Mouse (Mus musculus) CH12.LX (cell line): Measurements from ENCODE around the gene Col4a2. TPM values are rescaled to one million over a fixed set of nuclear protein-coding genes. Genes with fewer than 3 reads are reported as not detected.

ENCODE experiments used
- DNase-seq: peaks from one replicate; pipeline ENCODE4 v3.0.0-alpha.2; 2013; ENCODE audit errors: extremely low read depth
- H3K27ac ChIP-seq: 2 replicates; pipeline ENCODE4 v1.5.1; 2012; ENCODE audit warnings: low read depth, mild to moderate bottlenecking, control low read depth, moderate library complexity; ENCODE audit not compliant: insufficient read depth
- H3K27me3 ChIP-seq: replicated peaks from 2 replicates; pipeline ENCODE3; 2012; ENCODE audit warnings: inconsistent platforms
- H3K36me3 ChIP-seq, 2 experiments: replicated peaks in 1 of 2; 2 replicates each; pipeline versions ENCODE3 to v1.6.1; 2012; ENCODE audit warnings: inconsistent platforms in 1 of 2, low read length in 1 of 2, mild to moderate bottlenecking in 1 of 2, mixed read lengths in 1 of 2, moderate library complexity in 1 of 2; ENCODE audit not compliant: control insufficient read depth in 1 of 2, insufficient read depth in 1 of 2
- H3K4me1 ChIP-seq, 2 experiments: 2 replicates each; pipeline ENCODE4 v1.6.1; 2012; ENCODE audit warnings: inconsistent platforms in 1 of 2, moderate library complexity in 1 of 2; ENCODE audit not compliant: insufficient read depth in 2 of 2, control insufficient read depth in 1 of 2
- H3K4me2 ChIP-seq: 2 replicates; pipeline ENCODE4 v1.6.1; 2012; ENCODE audit warnings: low read depth, mild to moderate bottlenecking, control low read depth; ENCODE audit not compliant: poor library complexity, insufficient read depth, severe bottlenecking
- H3K4me3 ChIP-seq, 3 experiments: fragments of 150-350 bp in 1 of 3; sonication (generic) in 1 of 3; replicated peaks in 1 of 3; 2 replicates each; pipeline versions ENCODE3 to v1.5.1; 2011 to 2012; ENCODE audit warnings: low read depth in 2 of 3, low read length in 2 of 3, mild to moderate bottlenecking in 2 of 3, moderate library complexity in 2 of 3, control low read depth in 1 of 3, improper control_type of control experiment in 1 of 3, inconsistent platforms in 1 of 3, mixed read lengths in 1 of 3; ENCODE audit not compliant: poor library complexity in 1 of 3
- H3K79me2 ChIP-seq: replicated peaks from 2 replicates; pipeline ENCODE4 v1.6.1; 2012; ENCODE audit warnings: mild to moderate bottlenecking, moderate library complexity; ENCODE audit not compliant: control insufficient read depth, poor library complexity, insufficient read depth, severe bottlenecking; ENCODE audit errors: extremely low read depth
- H3K9ac ChIP-seq: 2 replicates; pipeline ENCODE4 v1.6.1; 2012; ENCODE audit warnings: low read depth, mild to moderate bottlenecking, control low read depth, moderate library complexity; ENCODE audit not compliant: insufficient read depth
- H3K9me3 ChIP-seq: replicated peaks from 2 replicates; pipeline ENCODE3; 2012; ENCODE audit warnings: low read length, inconsistent platforms, mixed read lengths
- CTCF ChIP-seq, 2 experiments: IDR thresholded peaks in 1 of 2; conservative IDR thresholded peaks in 1 of 2; 2 replicates each; pipeline ENCODE4 v1.5.1; 2011 to 2012; ENCODE audit warnings: low read depth in 2 of 2, low read length in 2 of 2, improper control_type of control experiment in 1 of 2, inconsistent platforms in 1 of 2, mild to moderate bottlenecking in 1 of 2, moderate library complexity in 1 of 2
- E2F4 ChIP-seq: IDR thresholded peaks from 2 replicates; pipeline ENCODE4 v1.6.1; 2011; ENCODE audit warnings: low read depth, low read length, improper control_type of control experiment; ENCODE audit not compliant: insufficient replicate concordance
- EP300 ChIP-seq: IDR thresholded peaks from 2 replicates; pipeline ENCODE4 v1.6.1; 2011; ENCODE audit warnings: low read length, improper control_type of control experiment
- ETS1 ChIP-seq: conservative IDR thresholded peaks from 2 replicates; pipeline ENCODE4 v1.6.1; 2012; ENCODE audit warnings: low read depth, mild to moderate bottlenecking, inconsistent platforms, low read length, improper control_type of control experiment, moderate library complexity
- GABPA ChIP-seq: IDR thresholded peaks from 2 replicates; pipeline ENCODE4 v1.6.1; 2012; ENCODE audit warnings: low read depth, low read length, improper control_type of control experiment, inconsistent platforms; ENCODE audit not compliant: insufficient replicate concordance
- HCFC1 ChIP-seq: IDR thresholded peaks from 2 replicates; pipeline ENCODE4 v1.6.1; 2012; ENCODE audit warnings: low read depth, mild to moderate bottlenecking, inconsistent platforms, low read length, improper control_type of control experiment
- IRF4 ChIP-seq: IDR thresholded peaks from 2 replicates; pipeline ENCODE4 v1.6.1; 2014; ENCODE audit warnings: low read depth, mild to moderate bottlenecking, inconsistent platforms, low read length, improper control_type of control experiment
- KAT2A ChIP-seq: IDR thresholded peaks from 2 replicates; pipeline ENCODE4 v1.6.1; 2012; ENCODE audit warnings: low read length, improper control_type of control experiment, inconsistent platforms; ENCODE audit not compliant: insufficient replicate concordance
- MXI1 ChIP-seq: IDR thresholded peaks from 2 replicates; pipeline ENCODE4 v1.6.1; 2011; ENCODE audit warnings: mild to moderate bottlenecking, low read depth, low read length, improper control_type of control experiment
- MYC ChIP-seq: IDR thresholded peaks from 2 replicates; pipeline ENCODE4 v1.6.1; 2011; ENCODE audit warnings: low read depth, mild to moderate bottlenecking, improper control_type of control experiment, low read length
- NELFE ChIP-seq: IDR thresholded peaks from 2 replicates; pipeline ENCODE4 v1.6.1; 2011; ENCODE audit warnings: low read depth, low read length, improper control_type of control experiment
- PAX5 ChIP-seq: IDR thresholded peaks from 2 replicates; pipeline ENCODE4 v1.6.1; 2012; ENCODE audit warnings: low read length, inconsistent platforms, mixed read lengths
- RAD21 ChIP-seq: IDR thresholded peaks from 2 replicates; pipeline ENCODE4 v1.6.1; 2011; ENCODE audit warnings: low read depth, mild to moderate bottlenecking, low read length, improper control_type of control experiment, moderate library complexity
- SMC3 ChIP-seq: IDR thresholded peaks from 2 replicates; pipeline ENCODE4 v1.6.1; 2011; ENCODE audit warnings: low read depth, low read length, improper control_type of control experiment
- TCF12 ChIP-seq: IDR thresholded peaks from 2 replicates; pipeline ENCODE4 v1.6.1; 2014; ENCODE audit warnings: low read depth, mild to moderate bottlenecking, inconsistent platforms, low read length, improper control_type of control experiment
- UBTF ChIP-seq: IDR thresholded peaks from 2 replicates; pipeline ENCODE4 v1.6.1; 2012; ENCODE audit warnings: low read depth, mild to moderate bottlenecking, inconsistent platforms, low read length, improper control_type of control experiment, moderate library complexity
- ZC3H11A ChIP-seq: IDR thresholded peaks from 2 replicates; pipeline ENCODE4 v1.6.1; 2012; ENCODE audit warnings: low read depth, mild to moderate bottlenecking, inconsistent platforms, low read length, improper control_type of control experiment
- ZKSCAN1 ChIP-seq: IDR thresholded peaks from 2 replicates; pipeline ENCODE4 v1.6.1; 2012; ENCODE audit warnings: low read depth, inconsistent platforms, low read length, improper control_type of control experiment, borderline replicate concordance
- dilution Hi-C: fragments of 300-500 bp; cut with MboI; formaldehyde crosslinking; loops from 2 replicates; pipeline ENCODE4 v1.14.3; 2020; ENCODE audit warnings: low sequenced_read_pairs; ENCODE audit not compliant: extremely low pct_unique_long_range_greater_than_20kb, extremely low pct_ligation_motif_present
- in situ Hi-C: fragments of 300-500 bp; cut with MboI; formaldehyde crosslinking; loops from 3 replicates; pipeline ENCODE4 v1.14.3; 2019; ENCODE audit warnings: low sequenced_read_pairs, low pct_ligation_motif_present, low pct_unique_long_range_greater_than_20kb, mixed read lengths
- polyA plus RNA-seq: library from polyadenylated mRNA; unstranded; fragments of >175 nt; gene quantifications from 2 replicates; pipeline ENCODE4 v1.2.1, GENCODE M21; 2012; ENCODE audit warnings: low read depth; ENCODE audit not compliant: insufficient read length
- total RNA-seq, 2 experiments: library from RNA; depleted of rRNA; stranded (reverse); fragments of 300-350 nt in 1 of 2; fragments of >200 nt in 1 of 2; gene quantifications; 2 replicates each; pipeline ENCODE4 v1.2.3; 2012 to 2014

Col4a2 gene
- total and polyA plus RNA-seq, 3 experiments, result 0.04 to 0.07 TPM; not detected in 1

- TF ChIP-seq ZC3H11A, result no peak
- no peak for TF ChIP-seq IRF4
- no peak for TF ChIP-seq MXI1
- no peak for TF ChIP-seq ETS1
- no peak for TF ChIP-seq HCFC1
- no peak for TF ChIP-seq PAX5
- no peak for TF ChIP-seq NELFE
- TF ChIP-seq UBTF, result no peak
- dilution Hi-C loops, result no loop called here
Measured at GRCm38 (mm10) chr8:11419232-11419631, 106.6 kb downstream of the Col4a2 start.

GRCm38 (mm10) chr8:11419645-11420044 lies 107.0 kb downstream of the Col4a2 start:
- H3K4me1 ChIP-seq, result peaks cover 0 to 4% of the 10 kb centered on the region in 2 experiments; a peak in 1 of 4 replicates
- H3K4me2 ChIP-seq, result no peak overlapping the region
- peak; percentile 72 for DNase-seq
- no peak overlapping the region for H3K9ac ChIP-seq
- H3K27me3 ChIP-seq, result peaks cover 60% of the 10 kb centered on the region
- H3K79me2 ChIP-seq, result no peaks in the 10 kb centered on the region
- no peak overlapping the region for H3K27ac ChIP-seq
- in situ Hi-C loops (loop anchor here (10.0 kb wide), 1 partner anchor 275 kb away; no protein-coding TSS in a partner anchor), dilution Hi-C loops (no loop called here)
- TF ChIP-seq MYC, result no peak
- no peak for TF ChIP-seq GABPA
- no peak for TF ChIP-seq TCF12
- TF ChIP-seq ZKSCAN1, result no peak
- TF ChIP-seq E2F4, result no peak
- TF ChIP-seq ZC3H11A, result peak; percentile 12; the same call in 1 of the 2 replicates
- no peak for TF ChIP-seq EP300
- TF ChIP-seq CTCF (conservative IDR thresholded peaks at IDR 0.05 in 1 of 2, IDR thresholded peaks at IDR 0.05 in 1 of 2; ENCODE audit: low read depth in 2 of 2, low read length in 2 of 2), result peak; percentile 68 to 86
- TF ChIP-seq RAD21, result peak; percentile 71
- no peak for TF ChIP-seq MXI1
- TF ChIP-seq KAT2A, result no peak
- peak; percentile 73 for TF ChIP-seq SMC3
- H3K4me3 ChIP-seq, result no peak overlapping the region
- no peaks in the 10 kb centered on the region for H3K9me3 ChIP-seq
- no peaks in the 10 kb centered on the region for H3K36me3 ChIP-seq

More at GRCm38 (mm10) chr8:11419232-11419631, 106.6 kb downstream of the Col4a2 start:
- no peak overlapping the region for H3K4me3 ChIP-seq
- no peak overlapping the region for H3K4me2 ChIP-seq
- peaks cover 60% of the 10 kb centered on the region for H3K27me3 ChIP-seq
- H3K36me3 ChIP-seq, result no peaks in the 10 kb centered on the region
- H3K9ac ChIP-seq, result no peak overlapping the region
- no peaks in the 10 kb centered on the region for H3K9me3 ChIP-seq
- H3K79me2 ChIP-seq, result no peaks in the 10 kb centered on the region
- peaks cover 0 to 4% of the 10 kb centered on the region in 2 experiments; a peak in 1 of 4 replicates for H3K4me1 ChIP-seq
- DNase-seq, result no peak
- H3K27ac ChIP-seq, result no peak overlapping the region
- in situ Hi-C loops, result no loop called here
